Mouse (Mus musculus) liver, adult 2 months (tissue): ENCODE measurements around the gene Dnajb8. TPM values are rescaled to one million over a fixed set of nuclear protein-coding genes. Genes with fewer than 3 reads are reported as not detected.

ENCODE experiments used
- DNase-seq: peaks from one replicate; pipeline ENCODE4 v3.0.0-alpha.2; 2011; ENCODE audit warnings: low read depth, low spot score; ENCODE audit errors: extremely low read depth
- H3K27ac ChIP-seq: fragments of 200-500 bp; replicated peaks from 2 replicates; pipeline ENCODE4 v1.5.1; 2012; ENCODE audit warnings: low read depth, mild to moderate bottlenecking, control low read depth, inconsistent platforms, low read length; ENCODE audit not compliant: insufficient read depth
- H3K27me3 ChIP-seq: fragments of 200-500 bp; 2 replicates; pipeline ENCODE4 v1.6.1; 2012; ENCODE audit warnings: mild to moderate bottlenecking, moderate library complexity, low read length, inconsistent platforms; ENCODE audit not compliant: control insufficient read depth, insufficient read depth
- H3K36me3 ChIP-seq: fragments of 200-500 bp; 2 replicates; pipeline ENCODE4 v1.6.1; 2012; ENCODE audit warnings: low read length, inconsistent platforms; ENCODE audit not compliant: control insufficient read depth, insufficient read depth
- H3K4me1 ChIP-seq: fragments of 200-500 bp; 2 replicates; pipeline ENCODE4 v1.6.1; 2011; ENCODE audit warnings: low read length; ENCODE audit not compliant: control insufficient read depth, insufficient read depth
- H3K4me3 ChIP-seq: fragments of 200-500 bp; 2 replicates; pipeline ENCODE4 v1.5.1; 2011; ENCODE audit warnings: low read depth, mild to moderate bottlenecking, control low read depth, low read length, moderate library complexity; ENCODE audit not compliant: insufficient read depth
- H3K79me2 ChIP-seq: fragments of 200-500 bp; 2 replicates; pipeline ENCODE4 v1.6.1; 2012; ENCODE audit warnings: inconsistent platforms, mild to moderate bottlenecking, low read length, moderate library complexity; ENCODE audit not compliant: control insufficient read depth, insufficient read depth
- H3K9ac ChIP-seq: fragments of 200-500 bp; 2 replicates; pipeline ENCODE4 v1.6.1; 2012; ENCODE audit warnings: low read depth, mild to moderate bottlenecking, control low read depth, inconsistent platforms, low read length
- CTCF ChIP-seq: fragments of 200-500 bp; IDR thresholded peaks from 2 replicates; pipeline ENCODE4 v1.5.1; 2011; ENCODE audit warnings: low read depth, low read length, control low read depth
- POLR2A ChIP-seq: fragments of 200-500 bp; IDR thresholded peaks from 2 replicates; pipeline ENCODE4 v1.6.1; 2011; ENCODE audit warnings: low read length, control low read depth; ENCODE audit not compliant: insufficient read depth; ENCODE audit errors: extremely low read depth
- WGBS: fragments of 180-500 bp; shearing (Covaris S2); methylation state at CpG from one replicate; pipeline ENCODE4 v1.1.7; 2018; 5-methylcytosine and 5-hydroxymethylcytosine counted together
- polyA plus RNA-seq: library from polyadenylated mRNA; depleted of rRNA; stranded (reverse); fragments of >200 nt; gene quantifications from 2 replicates; pipeline ENCODE4 v1.2.3, GENCODE M21; 2012
- total RNA-seq: library from RNA; depleted of rRNA; stranded (reverse); fragments of >200 nt; gene quantifications from 2 replicates; pipeline ENCODE4 v1.2.3, GENCODE M21; 2014

Dnajb8 gene
- total and polyA plus RNA-seq, 2 experiments: not detected

DNA sequence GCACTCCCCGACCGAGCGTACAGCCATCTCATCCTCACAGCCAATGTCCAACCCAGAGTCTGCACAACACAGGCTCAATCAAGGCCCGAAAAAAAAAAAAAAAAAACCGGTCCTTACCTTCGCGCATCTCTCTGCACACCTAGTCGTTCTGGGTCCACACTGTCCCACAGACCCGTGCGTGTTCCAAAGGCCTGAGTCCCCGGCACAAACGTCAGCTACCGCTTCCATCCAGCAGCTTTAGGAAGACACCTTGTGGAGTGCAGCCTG lies 32.1 kb upstream of the Dnajb8 start:
- H3K79me2 ChIP-seq: no peaks in the 10 kb centered on the region
- no peak overlapping the region for H3K27ac ChIP-seq
- TF ChIP-seq POLR2A (no peak), CTCF (no peak)
- DNase-seq: no peak
- H3K4me3 ChIP-seq: peak overlapping the region; percentile 62; the same call in 1 of the 2 replicates
- H3K4me1 ChIP-seq: no peaks in the 10 kb centered on the region
- H3K36me3 ChIP-seq: no peaks in the 10 kb centered on the region
- 4% methylated on average over 13 of the region's 13 CpGs for WGBS
- no peak overlapping the region for H3K9ac ChIP-seq
- peaks cover 27% of the 10 kb centered on the region for H3K27me3 ChIP-seq

DNA sequence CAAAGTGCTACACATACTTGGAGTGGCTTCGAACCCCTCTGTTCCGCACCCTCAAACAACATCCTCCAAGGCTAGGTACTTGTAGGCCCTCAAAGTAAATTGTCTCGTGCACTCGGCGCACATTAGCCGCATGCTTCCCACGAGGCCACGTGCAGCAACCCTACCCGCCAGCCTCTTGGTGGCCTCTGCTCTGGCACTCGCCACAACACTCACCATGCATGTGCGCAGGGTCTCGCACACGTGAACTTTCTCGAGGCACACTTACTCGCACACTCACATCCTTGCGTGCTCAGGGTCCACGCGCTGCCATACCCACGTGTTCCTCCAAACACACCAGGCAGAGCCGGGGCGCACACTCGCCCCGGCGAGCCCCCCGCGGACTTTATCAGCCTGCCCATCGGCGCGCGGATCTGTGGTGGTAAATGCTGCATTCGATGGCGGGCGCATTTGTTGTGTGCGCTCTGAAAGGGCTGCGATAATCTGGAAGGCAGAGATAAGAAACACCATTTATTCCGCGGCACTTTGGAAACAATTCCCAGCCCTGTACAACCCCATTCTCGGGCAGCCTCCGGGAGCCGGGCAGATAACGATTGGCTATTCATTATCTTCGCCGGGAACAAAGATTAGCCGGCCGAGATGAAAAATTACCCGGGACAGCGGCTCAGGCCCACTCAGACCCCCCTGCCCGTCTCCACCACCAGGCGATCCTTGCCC lies 31.6 kb upstream of the Dnajb8 start:
- Histone ChIP-seq H3K79me2 (no peaks in the 10 kb centered on the region), H3K4me3 (no peak overlapping the region), H3K36me3 (no peaks in the 10 kb centered on the region), H3K27ac (no peak overlapping the region), H3K27me3 (peaks cover 27% of the 10 kb centered on the region), H3K9ac (no peak overlapping the region), H3K4me1 (no peaks in the 10 kb centered on the region)
- 11% methylated on average over 49 of the region's 49 CpGs for WGBS
- no peak for DNase-seq
- TF ChIP-seq CTCF (no peak), POLR2A (no peak)

DNA sequence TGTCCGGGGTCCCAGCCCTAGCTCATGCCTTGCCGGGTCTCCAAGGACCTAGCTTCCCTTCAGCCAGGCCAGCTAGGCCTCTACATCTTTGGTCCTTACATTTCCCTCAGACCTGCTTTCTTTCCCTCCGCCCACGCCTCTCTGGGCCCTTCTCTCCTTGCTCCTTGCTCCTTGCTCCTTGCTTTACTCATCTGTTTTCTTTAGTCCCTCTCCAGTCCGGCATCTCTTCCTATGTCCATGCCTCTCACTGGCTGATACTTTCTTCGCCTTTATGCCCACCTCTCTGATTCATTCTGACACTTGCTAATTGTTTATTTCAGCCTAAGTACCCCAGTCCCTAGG lies 31.1 kb upstream of the Dnajb8 start:
- no peak for TF ChIP-seq CTCF
- no peak for TF ChIP-seq POLR2A
- H3K27ac ChIP-seq: no peak overlapping the region
- H3K4me3 ChIP-seq: no peak overlapping the region
- 48% methylated on average over 6 of the region's 6 CpGs for WGBS
- H3K27me3 ChIP-seq: peaks cover 28% of the 10 kb centered on the region
- no peaks in the 10 kb centered on the region for H3K79me2 ChIP-seq
- H3K36me3 ChIP-seq: no peaks in the 10 kb centered on the region
- no peak for DNase-seq
- no peak overlapping the region for H3K9ac ChIP-seq
- no peaks in the 10 kb centered on the region for H3K4me1 ChIP-seq

DNA sequence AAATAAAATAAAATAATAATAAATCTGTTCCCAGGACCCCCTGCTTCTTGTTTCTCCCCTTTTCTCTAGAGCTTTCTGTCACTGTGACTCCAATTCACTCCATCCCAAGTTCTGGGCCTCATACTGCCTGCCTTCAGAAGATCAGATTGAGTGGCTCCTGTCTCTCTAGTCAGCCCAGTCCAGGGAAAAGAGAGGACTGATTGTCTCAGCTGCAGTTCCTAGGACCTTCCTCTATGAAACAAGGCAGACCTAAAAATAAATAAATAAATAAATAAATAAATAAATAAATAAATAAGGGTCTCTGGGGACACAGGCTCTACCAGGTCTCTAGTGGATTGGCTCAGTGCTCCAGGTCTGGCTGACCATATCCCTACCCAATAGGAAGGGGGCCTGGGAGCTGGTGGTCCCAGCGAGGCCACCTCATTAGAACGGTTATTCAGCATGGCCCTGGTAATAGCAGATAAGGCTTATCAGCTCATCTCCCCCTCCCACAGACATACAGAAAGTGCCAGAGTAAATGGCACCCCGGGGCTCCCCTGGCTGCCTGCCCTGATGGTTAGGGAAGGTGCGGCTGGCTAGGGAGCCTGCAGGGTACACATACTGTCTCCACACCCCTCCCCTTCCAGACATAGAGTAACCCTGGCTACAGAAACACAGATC lies 30.5 kb upstream of the Dnajb8 start:
- no peak overlapping the region for H3K27ac ChIP-seq
- H3K4me3 ChIP-seq: no peak overlapping the region
- no peaks in the 10 kb centered on the region for H3K36me3 ChIP-seq
- TF ChIP-seq CTCF: no peak
- no peak for TF ChIP-seq POLR2A
- DNase-seq: no peak
- H3K9ac ChIP-seq: no peak overlapping the region
- 39% methylated on average over 4 of the region's 4 CpGs for WGBS
- H3K79me2 ChIP-seq: no peaks in the 10 kb centered on the region
- H3K4me1 ChIP-seq: no peaks in the 10 kb centered on the region
- peaks cover 33% of the 10 kb centered on the region for H3K27me3 ChIP-seq

DNA sequence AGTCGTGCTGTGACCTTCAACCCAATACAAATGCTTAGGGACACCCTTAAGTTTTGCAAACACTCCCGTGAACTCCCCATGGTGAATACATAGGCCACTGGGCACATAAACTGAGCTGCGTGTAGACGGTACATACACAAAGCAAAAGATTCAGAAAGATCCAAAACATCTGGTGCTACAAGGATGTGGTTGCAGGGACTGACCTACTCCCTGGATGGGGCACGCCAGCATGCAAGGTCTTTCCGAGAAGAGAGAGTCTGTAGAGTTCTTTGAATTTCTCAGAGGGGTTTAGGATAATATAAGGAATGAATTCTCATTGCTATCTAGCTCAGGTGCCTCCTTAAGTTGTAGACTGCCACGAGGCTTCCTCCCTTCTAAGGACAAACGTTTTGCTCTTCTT lies 29.3 kb upstream of the Dnajb8 start:
- peaks cover 36% of the 10 kb centered on the region for H3K27me3 ChIP-seq
- no peak overlapping the region for H3K4me3 ChIP-seq
- H3K9ac ChIP-seq: no peak overlapping the region
- H3K27ac ChIP-seq: no peak overlapping the region
- TF ChIP-seq CTCF (no peak), POLR2A (no peak)
- no peak for DNase-seq
- no peaks in the 10 kb centered on the region for H3K4me1 ChIP-seq
- no peaks in the 10 kb centered on the region for H3K79me2 ChIP-seq
- no peaks in the 10 kb centered on the region for H3K36me3 ChIP-seq
- WGBS: 31% methylated on average over 8 of the region's 8 CpGs

DNA sequence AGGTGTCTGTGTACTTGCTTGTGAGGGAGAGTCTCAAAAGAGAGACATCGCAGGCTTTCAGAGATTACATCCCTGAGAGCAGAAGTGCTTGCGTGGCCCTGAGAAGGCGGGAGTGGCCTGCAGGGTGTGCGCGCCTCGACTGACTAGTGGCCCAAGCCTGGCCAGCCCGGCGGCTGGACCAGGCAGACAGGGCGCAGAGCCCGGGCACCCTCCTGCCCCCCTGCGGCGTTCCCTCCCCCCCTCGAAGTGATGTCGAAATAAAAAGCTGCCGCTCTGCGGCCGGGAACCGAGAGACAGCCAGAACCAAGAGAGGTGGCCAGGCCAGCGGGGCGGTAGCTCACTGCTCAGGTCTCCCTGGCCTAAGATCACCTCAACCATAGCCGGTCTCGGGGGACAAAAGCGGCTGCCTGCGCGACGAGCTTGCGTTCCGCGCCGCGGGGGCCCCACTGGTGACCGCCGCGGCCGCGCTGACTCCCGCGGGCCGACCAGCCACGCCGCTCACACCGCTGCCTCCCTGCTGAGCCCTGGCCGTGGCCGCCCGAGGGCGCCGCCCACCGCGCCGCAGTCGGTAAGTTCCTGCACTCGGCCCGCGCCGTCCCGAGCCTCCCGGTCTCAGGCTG lies 28.5 kb upstream of the Dnajb8 start, which contains the start of gene Gata2:
Gata2 (plus strand) TSS at position 459 of the 620 bp plus-strand sequence.
- peak within 1 kb of the TSS; percentile 54 for H3K9ac ChIP-seq
- H3K4me3 ChIP-seq: peak within 1 kb of the TSS; percentile 39; the same call in 1 of the 2 replicates
- no peaks in the 10 kb centered on the region for H3K4me1 ChIP-seq
- DNase-seq: peak; percentile 6
- TF ChIP-seq CTCF (peak; percentile 23; the same call in 1 of the 2 replicates), POLR2A (no peak)
- H3K36me3 ChIP-seq: no peaks in the 10 kb centered on the region
- no peaks in the 10 kb centered on the region for H3K79me2 ChIP-seq
- 4% methylated on average over 57 of the region's 57 CpGs for WGBS
- no peak within 1 kb of the TSS for H3K27ac ChIP-seq
- peaks cover 33% of the 10 kb centered on the region for H3K27me3 ChIP-seq
